Mouse (Mus musculus): ENCODE results near the gene Olfr1054.
"Not testable (repeated sequence)": the region's sequence is repeated elsewhere in the genome, so short reads cannot be mapped to it uniquely, and the experiment has no call there.

Gene Olfr1054

DNA sequence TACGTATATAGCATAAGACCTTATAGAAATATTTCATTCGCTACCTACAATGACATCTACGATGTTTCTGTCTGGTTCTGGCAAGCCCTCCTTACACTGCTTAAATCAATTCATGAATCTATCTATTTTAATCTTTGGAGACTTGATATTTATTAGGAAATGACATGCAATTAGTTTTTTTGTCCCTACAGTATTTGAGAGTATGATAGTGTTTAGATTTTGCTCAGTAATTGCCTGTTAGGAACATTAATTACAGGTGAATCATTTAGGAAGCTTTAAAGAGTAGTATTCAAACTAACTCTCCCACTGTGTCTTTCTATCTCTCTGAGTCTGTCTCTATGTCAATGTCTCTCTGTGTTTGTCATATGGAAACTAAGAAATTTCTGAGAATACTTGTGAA is at the start of gene Olfr1054:
Gene Olfr1054, minus strand, starts transcription at position 101 of the 400 bp plus-strand sequence.
- in situ Hi-C loops (cut with MboI, MseI): no loop called here

GRCm38 (mm10) chr2:86378293-86378692 is 43.1 kb upstream of the Olfr1054 start, which contains the start of gene Olfr1057:
TSS of gene Olfr1057 (minus strand) at chr2:86378393.
- in situ Hi-C loops (cut with MboI, MseI): no loop called here

GRCm38 (mm10) chr2:86366342-86366741 is 31.1 kb upstream of the Olfr1054 start:
- in situ Hi-C loops (cut with MboI, MseI): not testable (repeated sequence)

DNA sequence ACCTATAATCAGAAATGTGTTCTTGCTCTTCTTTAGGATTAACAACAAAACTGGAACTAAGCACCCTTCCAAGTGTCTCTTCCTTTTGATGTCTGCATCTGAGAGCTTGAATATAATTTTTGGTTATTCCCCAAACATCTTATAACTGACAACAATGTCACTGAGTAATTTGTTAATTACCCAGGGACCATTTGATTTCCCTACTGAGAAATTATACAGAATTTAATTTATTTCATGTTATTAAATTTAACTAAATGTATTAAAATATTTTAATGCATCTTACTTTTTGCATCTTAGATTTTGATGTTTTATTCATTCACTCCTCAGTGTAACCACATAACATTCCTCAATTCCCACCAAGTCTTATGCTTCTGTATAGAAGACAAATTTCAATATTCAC is 27.1 kb upstream of the Olfr1054 start, which contains the start of gene Olfr1056:
Gene Olfr1056, minus strand, starts transcription at position 101 of the 400 bp plus-strand sequence.
- in situ Hi-C loops (cut with MboI, MseI): no loop called here

DNA sequence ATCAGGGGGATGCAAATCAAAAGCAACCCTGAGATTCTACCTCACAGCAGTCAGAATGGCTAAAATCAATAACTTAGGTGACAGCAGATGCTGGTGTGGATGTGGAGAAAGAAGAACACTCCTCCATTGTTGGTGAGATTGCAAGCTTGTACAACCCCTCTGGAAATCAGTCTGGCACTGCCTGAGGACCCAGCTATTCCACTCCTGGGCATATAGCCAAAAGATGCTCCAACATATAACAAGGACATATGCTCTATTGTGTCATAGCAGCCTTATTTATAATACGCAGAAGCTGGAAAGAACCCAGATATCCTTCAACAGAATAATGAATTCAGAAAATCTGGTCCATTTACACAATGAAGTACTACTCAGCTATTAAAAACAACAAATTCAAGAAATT is 16.5 kb upstream of the Olfr1054 start:
- in situ Hi-C loops (cut with MboI, MseI): not testable (repeated sequence)

DNA sequence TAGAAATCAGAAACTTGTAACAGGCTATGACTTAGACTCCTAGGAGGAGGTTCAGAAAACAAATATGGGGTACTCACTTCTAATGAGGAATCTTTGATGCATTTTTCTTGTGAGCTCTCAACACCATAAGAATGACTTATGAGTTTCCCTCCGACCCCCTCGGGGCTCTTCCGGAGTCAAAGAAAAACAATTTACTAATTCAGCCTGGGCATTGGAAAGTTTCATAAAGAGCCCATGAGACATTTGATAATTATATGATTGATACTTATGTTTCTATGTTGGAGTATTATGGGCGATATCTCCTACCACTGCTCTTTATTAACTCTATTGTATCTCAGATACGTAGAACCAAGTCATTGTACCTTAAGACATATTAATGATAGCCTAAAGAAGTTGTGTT is 15.0 kb upstream of the Olfr1054 start, which contains the start of gene Olfr1055:
Gene Olfr1055, minus strand, starts transcription at position 101 of the 400 bp plus-strand sequence.
- in situ Hi-C loops (cut with MboI, MseI): no loop called here

DNA sequence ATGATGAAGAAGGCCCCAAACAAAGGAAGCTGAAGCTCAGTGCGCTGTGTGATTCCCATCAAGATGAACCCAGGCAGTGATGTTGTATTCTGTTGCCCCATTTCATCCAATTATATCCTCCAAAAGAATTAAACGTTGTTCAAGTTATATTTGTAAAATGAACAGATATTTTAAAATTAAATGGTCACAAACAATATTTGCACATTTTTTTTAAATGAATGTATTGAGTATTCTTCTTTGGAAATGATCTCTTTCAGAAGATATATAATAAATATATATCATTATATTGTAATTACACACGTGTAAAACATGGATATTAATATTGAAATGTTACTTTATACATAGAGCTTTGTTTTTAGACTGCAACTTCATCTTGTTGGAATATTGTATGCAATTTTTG is 20.0 kb downstream of the Olfr1054 start, which contains the start of gene Olfr1053:
Gene Olfr1053, minus strand, starts transcription at position 101 of the 400 bp plus-strand sequence.
- in situ Hi-C loops (cut with MboI, MseI): no loop called here

- in situ Hi-C loops (cut with MboI, MseI): no loop called here
Observed at GRCm38 (mm10) chr2:86292155-86292554, 43.1 kb downstream of the Olfr1054 start, which contains the start of gene Olfr1052. TSS of gene Olfr1052 (plus strand) at chr2:86292455.
